Mouse (Mus musculus) embryonic fibroblast, embryonic 13.5 days (primary cell): Measurements from ENCODE around the gene Mrgprd.

Source experiments
- CTCF ChIP-seq: IDR thresholded peaks from 2 replicates; pipeline ENCODE4 v1.5.1; 2011; ENCODE audit warnings: mild to moderate bottlenecking, control low read depth, low read length, moderate library complexity, borderline replicate concordance; ENCODE audit not compliant: insufficient read depth
- POLR2A ChIP-seq: IDR thresholded peaks from 2 replicates; pipeline ENCODE4 v1.6.1; 2011; ENCODE audit warnings: low read depth, mild to moderate bottlenecking, control low read depth, low read length, moderate library complexity

- TF ChIP-seq CTCF (no peak), POLR2A (no peak)
Measured at GRCm38 (mm10) chr7:145333936-145334335, 19.3 kb downstream of the Mrgprd start.
